Mouse (Mus musculus) embryonic facial prominence, embryonic 12.5 days (tissue): ENCODE results near the gene Sept6. TPM values are rescaled to one million over a fixed set of nuclear protein-coding genes. Genes with fewer than 3 reads are reported as not detected.

ENCODE experiments used
- ATAC-seq: fragments of 200-750 bp; cut with Nextera tagmentation; 2 replicates; pipeline ENCODE4 v1.8.0; 2017; ENCODE audit not compliant: insufficient number of reproducible peaks, insufficient read depth, low FRiP score, low TSS enrichment
- H3K27ac ChIP-seq: fragments of 300-500 bp; sonication (generic); 2 replicates; pipeline ENCODE4 v1.5.1; 2016; ENCODE audit warnings: mild to moderate bottlenecking
- H3K27me3 ChIP-seq: fragments of 300-500 bp; sonication (generic); 2 replicates; pipeline ENCODE4 v1.6.1; 2016; ENCODE audit warnings: mild to moderate bottlenecking, moderate library complexity
- H3K36me3 ChIP-seq: fragments of 300-500 bp; sonication (generic); 2 replicates; pipeline ENCODE4 v1.6.1; 2016; ENCODE audit warnings: mild to moderate bottlenecking
- H3K4me1 ChIP-seq: fragments of 300-500 bp; sonication (generic); 2 replicates; pipeline ENCODE4 v1.6.1; 2016
- H3K4me2 ChIP-seq: fragments of 300-500 bp; sonication (generic); replicated peaks from 2 replicates; pipeline ENCODE4 v1.6.1; 2016; ENCODE audit warnings: mild to moderate bottlenecking, moderate library complexity
- H3K4me3 ChIP-seq: fragments of 300-500 bp; sonication (generic); 2 replicates; pipeline ENCODE4 v1.5.1; 2016; ENCODE audit warnings: mild to moderate bottlenecking
- H3K9ac ChIP-seq: fragments of 300-500 bp; sonication (generic); 2 replicates; pipeline ENCODE4 v1.6.1; 2016; ENCODE audit warnings: mild to moderate bottlenecking, moderate library complexity
- H3K9me3 ChIP-seq: fragments of 300-500 bp; sonication (generic); 2 replicates; pipeline ENCODE4 v1.6.1; 2016; ENCODE audit warnings: mild to moderate bottlenecking, moderate library complexity
- WGBS: fragments of 180-500 bp; shearing (Covaris S2); methylation state at CpG from one replicate; pipeline ENCODE4 v1.1.7; 2016; 5-methylcytosine and 5-hydroxymethylcytosine counted together
- polyA plus RNA-seq: library from polyadenylated mRNA; unstranded; fragments of >200 nt; fragmentation: Nextera tagmentation; extraction: Ambion mirVana; gene quantifications from 2 replicates; pipeline ENCODE4 v1.2.1, GENCODE M21; 2016

The Sept6 gene
- polyA plus RNA-seq, 1 experiment from 2014 or later = 49.5 TPM

GRCm38 (mm10) chrX:36941106-36941505, 50.5 kb downstream of the Sept6 start:
- 82% methylated on average over 3 of the region's 3 CpGs for WGBS
- H3K27me3 ChIP-seq = no peaks in the 10 kb centered on the region
- no peak overlapping the region for H3K4me3 ChIP-seq
- no peak overlapping the region for H3K9ac ChIP-seq
- H3K4me2 ChIP-seq = no peak overlapping the region
- no peak for ATAC-seq
- no peak overlapping the region for H3K27ac ChIP-seq
- H3K4me1 ChIP-seq = no peaks in the 10 kb centered on the region
- H3K9me3 ChIP-seq = no peaks in the 10 kb centered on the region
- H3K36me3 ChIP-seq = peaks cover 8% of the 10 kb centered on the region

- WGBS = 84% methylated on average over 4 of the region's 4 CpGs
- ATAC-seq = no peak
- H3K27ac ChIP-seq = no peak overlapping the region
- no peaks in the 10 kb centered on the region for H3K27me3 ChIP-seq
- peaks cover 8% of the 10 kb centered on the region for H3K36me3 ChIP-seq
- H3K9ac ChIP-seq = no peak overlapping the region
- H3K4me1 ChIP-seq = no peaks in the 10 kb centered on the region
- no peaks in the 10 kb centered on the region for H3K9me3 ChIP-seq
- H3K4me2 ChIP-seq = no peak overlapping the region
- no peak overlapping the region for H3K4me3 ChIP-seq
Observed at GRCm38 (mm10) chrX:36939806-36940413, 51.7 kb downstream of the Sept6 start.

GRCm38 (mm10) chrX:36935326-36935966, 56.1 kb downstream of the Sept6 start:
- H3K4me3 ChIP-seq = no peak overlapping the region
- ATAC-seq = no peak
- H3K4me1 ChIP-seq = no peaks in the 10 kb centered on the region
- no peaks in the 10 kb centered on the region for H3K27me3 ChIP-seq
- no peaks in the 10 kb centered on the region for H3K36me3 ChIP-seq
- 48% methylated on average over 7 of the region's 7 CpGs for WGBS
- no peak overlapping the region for H3K4me2 ChIP-seq
- H3K27ac ChIP-seq = no peak overlapping the region
- no peak overlapping the region for H3K9ac ChIP-seq
- no peaks in the 10 kb centered on the region for H3K9me3 ChIP-seq

- no peak overlapping the region for H3K9ac ChIP-seq
- WGBS = 52% methylated on average over 1 of the region's 1 CpGs
- no peaks in the 10 kb centered on the region for H3K27me3 ChIP-seq
- no peak overlapping the region for H3K27ac ChIP-seq
- H3K4me3 ChIP-seq = no peak overlapping the region
- H3K4me2 ChIP-seq = no peak overlapping the region
- H3K9me3 ChIP-seq = no peaks in the 10 kb centered on the region
- no peaks in the 10 kb centered on the region for H3K36me3 ChIP-seq
- H3K4me1 ChIP-seq = no peaks in the 10 kb centered on the region
- ATAC-seq = no peak
Observed at GRCm38 (mm10) chrX:36930574-36930973, 61.0 kb downstream of the Sept6 start.

GRCm38 (mm10) chrX:36929694-36930093, 61.9 kb downstream of the Sept6 start:
- Histone ChIP-seq H3K4me2 (no peak overlapping the region), H3K27ac (no peak overlapping the region), H3K36me3 (no peaks in the 10 kb centered on the region), H3K9ac (no peak overlapping the region), H3K9me3 (no peaks in the 10 kb centered on the region), H3K4me1 (no peaks in the 10 kb centered on the region), H3K27me3 (no peaks in the 10 kb centered on the region), H3K4me3 (no peak overlapping the region)
- WGBS = 77% methylated on average over 4 of the region's 4 CpGs
- no peak for ATAC-seq

GRCm38 (mm10) chrX:36928791-36929190, 62.8 kb downstream of the Sept6 start:
- no peak overlapping the region for H3K9ac ChIP-seq
- H3K4me3 ChIP-seq = no peak overlapping the region
- no peaks in the 10 kb centered on the region for H3K36me3 ChIP-seq
- 74% methylated on average over 4 of the region's 4 CpGs for WGBS
- H3K4me2 ChIP-seq = no peak overlapping the region
- no peak overlapping the region for H3K27ac ChIP-seq
- H3K4me1 ChIP-seq = no peaks in the 10 kb centered on the region
- no peaks in the 10 kb centered on the region for H3K27me3 ChIP-seq
- H3K9me3 ChIP-seq = no peaks in the 10 kb centered on the region
- ATAC-seq = no peak

- Histone ChIP-seq H3K36me3 (no peaks in the 10 kb centered on the region), H3K9ac (no peak overlapping the region), H3K9me3 (no peaks in the 10 kb centered on the region), H3K4me2 (no peak overlapping the region), H3K27me3 (no peaks in the 10 kb centered on the region), H3K4me3 (no peak overlapping the region), H3K27ac (no peak overlapping the region), H3K4me1 (no peaks in the 10 kb centered on the region)
- ATAC-seq = no peak
- WGBS = 83% methylated on average over 4 of the region's 4 CpGs
Observed at GRCm38 (mm10) chrX:36921346-36921745, 70.2 kb downstream of the Sept6 start.

GRCm38 (mm10) chrX:36917749-36918148, 73.8 kb downstream of the Sept6 start:
- 83% methylated on average over 1 of the region's 1 CpGs for whole genome bisulfite sequencing
- ATAC-seq = no peak
- no peak overlapping the region for H3K9ac ChIP-seq

GRCm38 (mm10) chrX:36911343-36911742, 80.3 kb downstream of the Sept6 start:
- Histone ChIP-seq H3K27ac (no peak overlapping the region), H3K9ac (no peak overlapping the region), H3K4me1 (no peaks in the 10 kb centered on the region), H3K4me3 (no peak overlapping the region), H3K27me3 (no peaks in the 10 kb centered on the region), H3K4me2 (no peak overlapping the region), H3K9me3 (no peaks in the 10 kb centered on the region), H3K36me3 (no peaks in the 10 kb centered on the region)
- 48% methylated on average over 12 of the region's 12 CpGs for WGBS
- ATAC-seq = no peak

More at GRCm38 (mm10) chrX:36917749-36918148, 73.8 kb downstream of the Sept6 start:
- Histone ChIP-seq H3K4me3 (no peak overlapping the region), H3K27ac (no peak overlapping the region), H3K4me1 (no peaks in the 10 kb centered on the region), H3K9me3 (no peaks in the 10 kb centered on the region), H3K27me3 (no peaks in the 10 kb centered on the region), H3K4me2 (no peak overlapping the region), H3K36me3 (no peaks in the 10 kb centered on the region)

GRCm38 (mm10) chrX:36906539-36906938, 85.1 kb downstream of the Sept6 start:
- ATAC-seq = no peak
- 34% methylated on average over 5 of the region's 5 CpGs for WGBS

GRCm38 (mm10) chrX:36903115-36903768, 88.4 kb downstream of the Sept6 start:
- H3K27ac ChIP-seq = 0 out of 2 replicates have a peak overlapping the region, but pooled peaks have one; percentile 57
- peak overlapping the region; percentile 61 for H3K4me2 ChIP-seq
- no peaks in the 10 kb centered on the region for H3K36me3 ChIP-seq
- WGBS = 19% methylated on average over 29 of the region's 32 CpGs
- no peaks in the 10 kb centered on the region for H3K9me3 ChIP-seq
- H3K9ac ChIP-seq = peak overlapping the region; percentile 63
- peak; percentile 81 for ATAC-seq
- peak overlapping the region; percentile 56 for H3K4me3 ChIP-seq
- no peaks in the 10 kb centered on the region for H3K27me3 ChIP-seq
- H3K4me1 ChIP-seq = no peaks in the 10 kb centered on the region; the same call in 1 of the 2 replicates

More at GRCm38 (mm10) chrX:36906539-36906938, 85.1 kb downstream of the Sept6 start:
- Histone ChIP-seq H3K27ac (no peak overlapping the region), H3K4me2 (no peak overlapping the region), H3K27me3 (no peaks in the 10 kb centered on the region), H3K9me3 (no peaks in the 10 kb centered on the region), H3K4me1 (no peaks in the 10 kb centered on the region; the same call in 1 of the 2 replicates), H3K4me3 (no peak overlapping the region), H3K9ac (no peak overlapping the region), H3K36me3 (no peaks in the 10 kb centered on the region)
